Mouse (Mus musculus) heart, adult 9 months (tissue): Measurements from ENCODE around the gene Bbs1.
"Not testable (repeated sequence)": the region's sequence is repeated elsewhere in the genome, so short reads cannot be mapped to it uniquely, and the experiment has no call there.

Source experiments
- DNase-seq, 2 experiments: peaks; one replicate each; pipeline ENCODE4 v3.0.0; 2022; ENCODE audit warnings: low spot score in 2 of 2

Gene Bbs1

GRCm38 (mm10) chr19:4883961-4884360 is 22.5 kb downstream of the Bbs1 start:
- no peak for DNase-seq

DNA sequence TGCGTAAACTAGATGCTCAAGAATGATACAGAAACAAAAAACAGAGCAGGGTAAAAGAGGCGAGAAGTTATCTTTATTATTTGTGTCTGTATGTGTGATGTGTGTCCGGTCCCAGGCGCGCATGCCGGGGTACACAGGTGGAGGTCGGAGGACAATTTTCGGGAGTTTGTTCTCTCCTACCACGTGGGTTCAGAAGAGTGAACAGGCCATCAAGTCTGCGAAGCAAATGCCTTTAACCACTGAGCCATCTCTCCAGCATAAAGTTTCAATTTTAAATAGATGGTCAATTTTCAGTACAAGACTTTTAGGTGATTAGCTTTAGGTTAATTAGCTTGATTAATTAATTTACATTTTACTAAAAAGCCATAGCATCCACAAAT is 27.1 kb downstream of the Bbs1 start:
- DNase-seq = no peak

DNA sequence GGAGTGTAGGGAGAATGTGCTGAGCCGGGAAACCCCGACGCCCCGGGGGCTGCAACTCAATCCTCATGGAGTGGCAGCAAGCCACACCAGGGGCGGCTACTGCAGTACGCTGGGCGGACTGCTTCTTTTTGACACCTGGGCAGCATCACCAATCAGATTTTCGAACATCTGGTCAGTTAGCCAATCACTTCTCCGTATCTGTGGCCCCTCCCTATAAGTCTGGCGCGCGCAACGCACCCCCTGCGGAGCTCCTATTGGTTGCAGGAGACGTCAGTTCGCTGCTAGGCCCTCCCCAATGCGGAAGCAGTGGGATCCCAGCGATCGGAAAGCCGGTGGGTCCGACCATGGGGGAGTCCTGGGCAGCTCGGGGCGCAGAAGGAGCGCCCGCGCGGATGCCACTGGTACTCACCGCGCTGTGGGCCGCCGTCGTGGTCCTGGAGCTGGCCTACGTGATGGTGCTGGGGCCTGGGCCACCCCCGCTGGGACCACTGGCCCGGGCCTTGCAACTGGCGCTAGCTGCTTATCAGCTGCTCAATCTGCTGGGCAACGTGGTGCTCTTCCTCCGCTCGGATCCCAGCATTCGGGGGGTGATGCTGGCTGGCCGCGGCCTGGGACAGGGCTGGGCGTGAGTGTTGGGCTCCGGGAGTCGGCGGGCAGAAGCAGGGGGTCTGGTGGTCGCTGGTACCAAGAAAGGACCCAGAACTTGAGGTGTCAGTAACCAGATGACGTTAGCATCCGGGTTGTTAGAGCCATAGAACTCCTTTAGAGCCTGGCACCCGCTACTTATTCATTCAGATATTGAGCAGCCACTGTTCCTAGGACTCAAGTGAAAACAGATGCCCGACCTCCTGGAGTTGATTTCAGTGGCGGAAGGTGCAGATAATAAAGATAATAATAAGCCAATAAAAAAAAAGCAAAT is 27.8 kb downstream of the Bbs1 start, which contains the start of gene Zdhhc24:
Gene Zdhhc24, plus strand, starts transcription at position 264 of the 919 bp plus-strand sequence.
- peak; percentile 95 to 98 for DNase-seq

DNA sequence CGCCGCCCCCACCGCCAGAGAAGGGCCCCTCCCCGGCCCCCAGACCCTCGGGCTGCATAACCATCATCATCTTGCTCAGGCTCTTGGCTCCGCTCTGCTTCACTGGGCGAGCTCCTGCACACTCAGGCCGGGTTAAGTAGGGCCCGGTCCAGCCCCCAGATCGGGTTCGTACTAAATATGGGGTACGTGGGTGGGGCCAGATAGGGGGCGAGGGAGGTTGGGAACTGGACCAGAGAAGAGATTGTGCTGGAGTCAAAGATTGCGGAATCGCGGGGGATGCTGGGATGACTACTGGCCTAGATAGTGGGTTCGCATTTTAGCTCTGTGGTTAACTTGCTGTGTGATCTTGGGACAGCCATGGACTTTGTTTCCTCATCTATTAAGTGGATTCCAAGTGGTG is 28.6 kb downstream of the Bbs1 start, which contains the start of gene Actn3:
Gene Actn3, minus strand, starts transcription at position 125 of the 400 bp plus-strand sequence.
- DNase-seq = peak; percentile 41 to 49

- no peak for DNase-seq
These were observed 29.7 kb downstream of the Bbs1 start for GRCm38 (mm10) chr19:4876755-4877154.

- DNase-seq = no peak
These were observed 30.2 kb downstream of the Bbs1 start for GRCm38 (mm10) chr19:4876241-4876640.

- not testable (repeated sequence) for DNase-seq
These were observed 31.8 kb downstream of the Bbs1 start for GRCm38 (mm10) chr19:4874613-4875012.

GRCm38 (mm10) chr19:4865147-4865546 is 41.3 kb downstream of the Bbs1 start:
- no peak for DNase-seq

DNA sequence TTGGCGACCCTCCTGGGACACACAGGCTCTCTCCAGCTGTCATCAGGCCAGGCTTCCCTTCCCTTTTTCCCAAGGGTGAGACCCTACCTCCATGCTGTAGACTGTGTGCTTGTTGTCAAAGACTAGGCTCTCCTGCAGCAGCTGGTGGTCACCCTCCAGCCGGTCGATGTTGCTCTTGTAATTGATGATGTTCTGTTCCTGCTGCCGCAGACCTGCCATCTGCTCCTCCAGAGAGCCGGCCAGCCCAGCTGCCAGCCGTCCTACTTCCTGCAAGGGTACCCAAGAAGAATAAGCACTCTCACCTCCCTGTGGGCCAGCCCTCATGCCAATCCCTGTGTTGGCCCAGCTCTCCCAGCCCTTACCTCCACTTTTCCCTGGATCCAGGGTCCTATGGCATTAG is 43.4 kb downstream of the Bbs1 start:
- no peak for DNase-seq

GRCm38 (mm10) chr19:4859081-4859480 is 47.3 kb downstream of the Bbs1 start:
- DNase-seq = no peak

DNA sequence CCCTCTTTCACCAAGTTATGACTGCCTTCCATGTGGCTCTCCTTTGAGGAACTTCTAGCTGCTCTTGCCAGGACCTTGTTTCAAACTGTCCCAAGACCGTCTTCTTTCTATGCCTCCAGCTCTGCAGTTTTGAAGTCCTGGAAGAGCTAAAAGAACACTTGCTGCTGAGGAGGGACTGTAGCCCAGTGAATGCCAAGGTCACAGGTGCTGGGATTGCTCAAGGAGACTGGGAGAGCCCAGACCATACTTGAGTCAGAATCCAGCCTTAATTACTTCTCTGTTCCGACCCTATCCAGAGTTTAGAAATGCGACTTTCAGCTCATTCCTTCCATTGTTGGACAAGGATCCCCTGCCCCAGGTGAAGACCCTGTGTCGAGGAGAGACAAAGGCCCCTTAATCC is 50.5 kb downstream of the Bbs1 start:
- no peak for DNase-seq

GRCm38 (mm10) chr19:4855470-4855820 is 51.0 kb downstream of the Bbs1 start:
- DNase-seq = peak in 1 of 2 experiments; percentile 30

- peak; percentile 92 to 93 for DNase-seq
These were observed 51.6 kb downstream of the Bbs1 start, which contains the start of gene Ctsf for GRCm38 (mm10) chr19:4854552-4855469. Gene Ctsf, plus strand, starts transcription at chr19:4855130.

GRCm38 (mm10) chr19:4850281-4850680 is 56.1 kb downstream of the Bbs1 start:
- DNase-seq = no peak

DNA sequence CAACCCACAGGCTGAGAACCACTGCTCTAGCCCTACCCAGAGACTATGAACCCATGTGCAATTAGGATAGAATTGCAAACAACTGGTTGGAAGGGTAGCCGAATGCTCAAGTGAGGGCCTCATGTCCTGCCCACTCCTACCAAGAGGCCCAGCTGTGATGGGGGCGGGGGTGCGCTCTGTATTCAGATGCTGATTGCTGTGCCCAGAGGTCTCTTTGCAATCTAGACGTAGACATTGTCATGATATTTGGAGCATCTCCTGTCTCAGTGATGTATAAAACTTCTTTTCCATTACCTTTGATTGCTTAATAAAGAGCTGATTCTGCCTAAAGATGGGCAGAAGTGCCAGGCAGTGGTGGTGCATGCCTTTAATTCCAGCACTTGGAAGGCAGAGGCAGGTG is 56.6 kb downstream of the Bbs1 start:
- no peak for DNase-seq

GRCm38 (mm10) chr19:4847490-4847889 is 58.9 kb downstream of the Bbs1 start:
- DNase-seq = peak in 1 of 2 experiments; percentile 9

DNA sequence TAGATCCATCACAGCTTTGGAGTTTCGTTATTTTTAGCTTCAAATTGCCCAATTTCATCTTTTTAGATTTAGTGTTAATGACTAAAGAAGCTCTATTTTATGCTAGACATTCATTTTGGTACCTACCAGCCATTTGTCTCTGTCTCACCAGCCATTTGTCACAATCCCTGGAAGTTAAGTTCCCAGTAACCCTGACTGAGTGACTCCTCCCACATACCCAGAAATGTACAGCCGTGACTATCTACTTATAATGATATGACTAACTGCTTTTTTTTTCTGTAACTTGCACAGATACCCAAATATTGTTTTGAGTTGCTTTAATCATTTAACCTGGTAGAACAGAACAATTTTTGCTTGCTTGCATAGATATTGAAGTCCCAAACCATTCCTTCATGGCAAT is 60.6 kb downstream of the Bbs1 start:
- DNase-seq = no peak

GRCm38 (mm10) chr19:4842611-4843010 is 63.8 kb downstream of the Bbs1 start:
- no peak for DNase-seq

DNA sequence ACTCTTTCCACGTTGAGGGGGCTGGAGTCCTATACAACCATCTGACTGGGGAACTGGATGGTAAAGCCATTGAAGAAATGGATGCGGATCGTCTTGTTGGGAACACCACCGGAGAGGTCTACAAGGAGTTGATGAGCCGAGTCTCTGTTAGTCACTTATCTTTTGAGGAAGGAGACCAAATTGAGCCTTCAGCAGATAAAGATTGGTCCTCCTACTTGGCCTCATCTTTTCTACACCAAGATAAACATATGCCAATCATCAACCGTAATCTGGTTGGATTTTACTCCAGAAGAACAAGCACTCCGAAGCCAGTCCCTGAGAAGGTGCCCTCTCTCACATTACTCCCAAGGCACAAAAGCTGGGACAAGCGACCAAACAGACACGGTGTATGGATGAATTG is 65.6 kb downstream of the Bbs1 start:
- DNase-seq = no peak

- peak; percentile 97 to 98 for DNase-seq
These were observed 67.3 kb downstream of the Bbs1 start, which contains the start of the genes Ccs and Ccdc87 for GRCm38 (mm10) chr19:4839149-4839548. Gene Ccs, minus strand, starts transcription at chr19:4839332. Gene Ccdc87, plus strand, starts transcription at chr19:4839366.

- DNase-seq = no peak
These were observed 67.8 kb downstream of the Bbs1 start for GRCm38 (mm10) chr19:4838526-4839140.

DNA sequence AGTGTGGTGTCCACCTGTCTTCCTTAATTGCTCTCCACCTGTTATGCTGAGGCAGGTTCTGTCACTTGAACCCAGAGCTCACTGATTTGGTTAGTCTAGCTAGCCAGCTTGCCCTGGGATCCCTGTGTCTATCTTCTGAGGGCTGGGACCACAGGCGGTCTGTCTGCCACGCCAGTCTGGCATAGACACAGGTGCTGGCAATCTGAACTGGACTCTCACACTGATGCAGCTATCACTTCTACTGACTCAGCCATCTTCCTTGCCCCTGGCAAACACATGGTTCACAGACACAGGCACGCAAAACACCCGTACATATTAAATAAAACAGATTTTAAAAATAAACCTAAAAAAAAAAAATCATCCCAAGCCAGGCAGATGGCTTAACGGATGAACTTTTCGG is 69.4 kb downstream of the Bbs1 start:
- no peak for DNase-seq
